Mouse (Mus musculus): Measurements from ENCODE around the gene Lonp1. TPM values are rescaled to one million over a fixed set of nuclear protein-coding genes. Genes with fewer than 3 reads are reported as not detected.

Gene Lonp1
- polyA plus RNA-seq (2015; fragmentation: Nextera tagmentation; extraction: Ambion mirVana), result 48.2 and 48.6 TPM in 2 replicates

DNA sequence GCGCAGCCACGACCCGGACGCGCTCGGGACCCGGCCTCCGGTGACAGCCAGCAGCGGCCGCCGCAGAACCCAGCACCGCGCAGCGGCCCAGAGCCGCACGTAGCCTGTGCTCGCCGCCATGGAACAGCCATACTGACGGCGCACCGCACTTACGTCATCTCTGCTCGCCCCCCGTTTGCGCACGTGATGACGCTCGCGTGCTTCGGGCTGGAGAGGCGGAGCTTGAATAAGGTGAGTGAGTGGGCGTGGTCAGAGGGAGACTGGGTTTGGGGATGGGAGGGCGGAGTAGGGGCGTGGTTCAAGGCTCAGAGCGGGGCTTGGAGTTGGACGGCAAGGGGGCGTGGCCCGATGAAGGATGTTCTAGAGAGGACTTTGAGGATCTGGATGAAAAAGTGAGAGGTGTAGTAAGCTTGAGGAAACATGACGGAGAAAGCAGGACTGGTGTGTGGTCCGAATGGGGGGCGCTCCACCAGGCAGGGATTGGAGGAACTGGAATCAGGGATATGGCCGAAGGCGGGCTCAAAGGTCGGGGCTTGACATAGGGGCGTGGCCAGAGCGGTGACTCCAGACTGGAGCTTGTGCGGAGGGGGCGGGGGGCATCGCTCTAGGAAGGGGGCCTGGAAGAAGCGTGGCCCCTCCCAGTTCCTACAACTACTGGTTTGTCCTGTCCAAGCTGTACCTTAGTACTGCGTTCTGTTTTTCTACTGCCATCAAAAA is at the start of gene Lonp1:
Gene Lonp1, minus strand, starts transcription at position 134 of the 717 bp plus-strand sequence.
- Histone ChIP-seq H3K27me3 (replicated peaks; ENCODE audit: control insufficient read depth, insufficient read depth, low read length) (no peaks in the 10 kb centered on the region), H3K9me3 (ENCODE audit: control insufficient read depth, low read length) (no peaks in the 10 kb centered on the region), H3K4me2 (ENCODE audit: low read length) (peak within 1 kb of the TSS; percentile 97), H3K9ac (replicated peaks; ENCODE audit: low read depth, low read length) (peak within 1 kb of the TSS; percentile 85), H3K27ac (ENCODE audit: low read length) (peak within 1 kb of the TSS; percentile 68), H3K4me3 (replicated peaks; ENCODE audit: low read length) (peak within 1 kb of the TSS; percentile 91), H3K4me1 (replicated peaks; ENCODE audit: control insufficient read depth, insufficient read depth, low read length) (peaks cover 24% of the 10 kb centered on the region), H3K36me3 (ENCODE audit: control insufficient read depth, insufficient read depth) (0 out of 2 replicates have a peak, but pooled peaks cover 2% of the 10 kb centered on the region)
- peak; percentile 94 for ATAC-seq
- WGBS, result under 1% methylated on average over 51 of the region's 51 CpGs

- H3K9ac ChIP-seq (replicated peaks; ENCODE audit: low read depth, low read length), result peak overlapping the region; percentile 90
- peak overlapping the region; percentile 65 for H3K4me2 ChIP-seq (ENCODE audit: low read length)
- peak overlapping the region; percentile 80 for H3K27ac ChIP-seq (ENCODE audit: low read length)
- peaks cover 2% of the 10 kb centered on the region; the same call in 1 of the 2 replicates for H3K36me3 ChIP-seq (ENCODE audit: control insufficient read depth, insufficient read depth)
- peak; percentile 22 for ATAC-seq
- H3K9me3 ChIP-seq (ENCODE audit: control insufficient read depth, low read length), result no peaks in the 10 kb centered on the region
- no peaks in the 10 kb centered on the region for H3K27me3 ChIP-seq (replicated peaks; ENCODE audit: control insufficient read depth, insufficient read depth, low read length)
- peak overlapping the region; percentile 58 for H3K4me3 ChIP-seq (replicated peaks; ENCODE audit: low read length)
- peaks cover 31% of the 10 kb centered on the region for H3K4me1 ChIP-seq (replicated peaks; ENCODE audit: control insufficient read depth, insufficient read depth, low read length)
- WGBS, result 2% methylated on average over 27 of the region's 37 CpGs
Observed at GRCm38 (mm10) chr17:56673647-56674416, 47.1 kb upstream of the Lonp1 start.

DNA sequence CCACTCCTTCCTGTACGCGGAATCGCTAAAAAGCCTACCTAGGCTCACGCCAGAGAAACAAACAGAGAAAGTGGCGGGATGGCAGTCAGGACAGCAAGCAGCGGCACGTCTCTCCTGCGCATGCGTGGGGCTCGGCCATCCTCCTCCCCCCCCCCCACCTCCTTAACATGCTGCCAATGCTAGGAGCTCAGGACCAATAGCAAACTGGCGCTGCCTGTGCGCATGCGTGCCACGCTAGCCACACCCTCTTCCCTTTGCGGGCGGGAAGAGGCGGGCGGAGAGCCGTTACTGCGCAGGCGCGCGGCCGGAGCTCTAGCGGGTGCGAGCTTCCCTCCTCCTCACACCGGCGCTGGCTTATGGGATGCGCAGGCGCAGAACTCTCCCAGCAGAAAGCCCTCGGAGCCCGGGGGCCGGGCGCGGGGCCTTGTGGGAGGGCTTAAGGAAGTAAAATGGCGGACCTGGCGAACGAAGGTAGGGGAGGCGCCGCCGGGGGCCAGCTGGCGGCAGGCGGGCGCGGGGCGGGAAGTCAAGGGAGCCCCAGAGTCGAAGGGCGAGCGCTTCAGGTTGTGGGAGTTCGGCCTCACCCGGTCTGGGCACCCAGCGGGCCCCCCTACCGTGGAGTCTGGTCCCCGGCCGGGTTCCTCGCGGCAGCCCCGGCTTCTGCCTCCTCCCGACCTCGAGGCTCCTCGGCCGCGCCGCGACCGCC is 46.4 kb upstream of the Lonp1 start, which contains the start of gene Ranbp3:
Gene Ranbp3, plus strand, starts transcription at position 354 of the 706 bp plus-strand sequence.
- peak within 1 kb of the TSS; percentile 58 for H3K4me3 ChIP-seq (replicated peaks; ENCODE audit: low read length)
- no peaks in the 10 kb centered on the region for H3K9me3 ChIP-seq (ENCODE audit: control insufficient read depth, low read length)
- H3K27me3 ChIP-seq (replicated peaks; ENCODE audit: control insufficient read depth, insufficient read depth, low read length), result no peaks in the 10 kb centered on the region
- peak within 1 kb of the TSS; percentile 86 for H3K27ac ChIP-seq (ENCODE audit: low read length)
- H3K4me1 ChIP-seq (replicated peaks; ENCODE audit: control insufficient read depth, insufficient read depth, low read length), result peaks cover 37% of the 10 kb centered on the region
- under 1% methylated on average over 47 of the region's 66 CpGs for WGBS
- H3K4me2 ChIP-seq (ENCODE audit: low read length), result peak within 1 kb of the TSS; percentile 89
- peak within 1 kb of the TSS; percentile 90 for H3K9ac ChIP-seq (replicated peaks; ENCODE audit: low read depth, low read length)
- peak; percentile 91 for ATAC-seq
- peaks cover 2% of the 10 kb centered on the region; the same call in 1 of the 2 replicates for H3K36me3 ChIP-seq (ENCODE audit: control insufficient read depth, insufficient read depth)

DNA sequence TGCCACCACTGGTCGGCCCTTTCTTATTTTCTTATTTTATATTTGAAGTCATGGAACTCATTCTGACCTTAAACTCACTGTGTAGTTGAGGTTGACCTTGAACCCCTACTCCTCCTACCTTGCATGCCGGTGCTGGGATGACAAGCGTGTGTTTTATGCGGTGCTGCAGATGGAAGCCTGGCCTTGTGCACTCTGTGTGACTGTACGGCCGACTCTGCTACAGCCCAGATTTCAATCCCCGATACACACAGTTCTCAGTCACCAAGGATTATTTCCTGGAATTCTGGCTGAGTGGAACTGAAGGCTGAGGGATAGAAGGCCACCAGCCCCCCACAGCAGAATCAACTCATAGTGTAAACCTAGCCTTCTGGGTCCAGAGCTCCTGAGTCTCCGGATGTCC is 43.1 kb upstream of the Lonp1 start:
- H3K4me1 ChIP-seq (replicated peaks; ENCODE audit: control insufficient read depth, insufficient read depth, low read length), result peaks cover 19% of the 10 kb centered on the region
- no peak overlapping the region for H3K9ac ChIP-seq (replicated peaks; ENCODE audit: low read depth, low read length)
- no peaks in the 10 kb centered on the region for H3K27me3 ChIP-seq (replicated peaks; ENCODE audit: control insufficient read depth, insufficient read depth, low read length)
- H3K4me2 ChIP-seq (ENCODE audit: low read length), result no peak overlapping the region
- H3K36me3 ChIP-seq (ENCODE audit: control insufficient read depth, insufficient read depth), result no peaks in the 10 kb centered on the region
- WGBS, result 86% methylated on average over 8 of the region's 8 CpGs
- H3K9me3 ChIP-seq (ENCODE audit: control insufficient read depth, low read length), result no peaks in the 10 kb centered on the region
- H3K27ac ChIP-seq (ENCODE audit: low read length), result no peak overlapping the region
- H3K4me3 ChIP-seq (replicated peaks; ENCODE audit: low read length), result no peak overlapping the region
- ATAC-seq, result no peak

DNA sequence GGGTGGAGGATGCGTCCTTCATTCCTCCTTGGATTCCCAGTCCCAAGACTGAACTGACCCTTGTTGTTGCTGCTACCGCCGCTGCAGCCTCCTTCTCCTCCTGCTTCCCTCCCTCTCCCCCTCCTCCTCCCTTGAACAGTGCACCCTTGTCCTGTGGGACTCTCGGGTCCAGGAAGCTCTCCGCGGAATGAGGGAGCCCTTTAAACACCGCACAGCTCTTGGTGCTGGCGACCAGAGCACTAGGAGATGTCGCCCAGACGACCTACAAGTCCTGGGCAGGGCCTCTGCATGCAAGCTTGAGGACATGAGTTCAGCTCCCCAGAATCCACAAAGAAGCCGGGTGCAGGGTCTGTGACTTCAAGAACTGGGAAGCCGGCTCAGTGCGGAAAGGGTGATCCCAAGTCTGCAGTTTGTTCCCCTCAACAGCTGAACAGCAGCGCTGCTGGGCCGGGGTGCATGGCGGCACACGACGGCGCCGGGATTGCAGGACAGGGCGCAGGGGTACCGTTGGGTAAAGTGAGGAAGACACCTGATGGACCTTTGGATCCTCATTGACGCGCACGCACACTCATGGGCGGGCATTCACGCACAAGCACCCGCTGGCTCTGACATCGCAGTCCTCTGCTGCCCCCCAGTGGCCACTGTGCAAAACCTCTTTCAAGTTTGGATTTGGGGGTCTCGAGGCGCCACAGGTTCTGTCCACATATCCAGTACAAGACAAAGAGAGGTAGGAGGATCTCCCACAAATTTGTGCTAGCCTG is 41.9 kb upstream of the Lonp1 start:
- H3K27ac ChIP-seq (ENCODE audit: low read length), result no peak overlapping the region
- H3K9ac ChIP-seq (replicated peaks; ENCODE audit: low read depth, low read length), result peak overlapping the region; percentile 38
- 0 out of 2 replicates have a peak, but pooled peaks have one; percentile 9 for ATAC-seq
- no peaks in the 10 kb centered on the region for H3K36me3 ChIP-seq (ENCODE audit: control insufficient read depth, insufficient read depth)
- H3K4me1 ChIP-seq (replicated peaks; ENCODE audit: control insufficient read depth, insufficient read depth, low read length), result peaks cover 11% of the 10 kb centered on the region
- 4% methylated on average over 31 of the region's 31 CpGs for WGBS
- H3K27me3 ChIP-seq (replicated peaks; ENCODE audit: control insufficient read depth, insufficient read depth, low read length), result no peaks in the 10 kb centered on the region
- H3K4me2 ChIP-seq (ENCODE audit: low read length), result peak overlapping the region; percentile 76
- no peaks in the 10 kb centered on the region for H3K9me3 ChIP-seq (ENCODE audit: control insufficient read depth, low read length)
- H3K4me3 ChIP-seq (replicated peaks; ENCODE audit: low read length), result peak overlapping the region; percentile 40

DNA sequence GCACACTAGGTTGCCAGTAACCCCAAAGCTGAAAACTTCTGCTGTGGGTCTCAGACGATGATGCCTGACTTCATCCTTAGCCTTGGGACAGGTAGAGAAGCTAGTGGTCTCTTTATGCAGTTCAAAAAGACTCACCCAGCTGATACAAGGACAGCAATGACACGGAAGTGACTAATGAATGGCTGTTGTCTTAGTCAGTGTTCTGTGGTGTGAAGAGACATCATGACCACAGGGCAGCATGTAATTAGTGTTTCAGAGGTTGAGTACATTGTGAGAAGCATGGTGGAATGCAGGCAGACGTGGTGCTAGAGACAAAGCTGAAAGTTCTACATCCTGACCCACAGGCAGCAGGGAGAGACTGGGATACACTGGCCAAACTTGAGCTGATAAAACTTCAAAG is 40.9 kb upstream of the Lonp1 start:
- ATAC-seq, result no peak
- H3K4me2 ChIP-seq (ENCODE audit: low read length), result no peak overlapping the region
- WGBS, result 67% methylated on average over 3 of the region's 3 CpGs
- H3K27ac ChIP-seq (ENCODE audit: low read length), result no peak overlapping the region
- H3K36me3 ChIP-seq (ENCODE audit: control insufficient read depth, insufficient read depth), result no peaks in the 10 kb centered on the region
- no peaks in the 10 kb centered on the region for H3K27me3 ChIP-seq (replicated peaks; ENCODE audit: control insufficient read depth, insufficient read depth, low read length)
- no peak overlapping the region for H3K9ac ChIP-seq (replicated peaks; ENCODE audit: low read depth, low read length)
- H3K9me3 ChIP-seq (ENCODE audit: control insufficient read depth, low read length), result no peaks in the 10 kb centered on the region
- no peak overlapping the region for H3K4me3 ChIP-seq (replicated peaks; ENCODE audit: low read length)
- peaks cover 9% of the 10 kb centered on the region for H3K4me1 ChIP-seq (replicated peaks; ENCODE audit: control insufficient read depth, insufficient read depth, low read length)

GRCm38 (mm10) chr17:56666384-56666783 is 39.7 kb upstream of the Lonp1 start:
- no peak overlapping the region for H3K9ac ChIP-seq (replicated peaks; ENCODE audit: low read depth, low read length)
- H3K27ac ChIP-seq (ENCODE audit: low read length), result no peak overlapping the region
- H3K27me3 ChIP-seq (replicated peaks; ENCODE audit: control insufficient read depth, insufficient read depth, low read length), result no peaks in the 10 kb centered on the region
- H3K4me3 ChIP-seq (replicated peaks; ENCODE audit: low read length), result no peak overlapping the region
- WGBS, result 89% methylated on average over 4 of the region's 4 CpGs
- no peaks in the 10 kb centered on the region for H3K9me3 ChIP-seq (ENCODE audit: control insufficient read depth, low read length)
- peaks cover 6% of the 10 kb centered on the region for H3K4me1 ChIP-seq (replicated peaks; ENCODE audit: control insufficient read depth, insufficient read depth, low read length)
- H3K4me2 ChIP-seq (ENCODE audit: low read length), result no peak overlapping the region
- H3K36me3 ChIP-seq (ENCODE audit: control insufficient read depth, insufficient read depth), result no peaks in the 10 kb centered on the region
- ATAC-seq, result no peak

- no peak overlapping the region for H3K27ac ChIP-seq (ENCODE audit: low read length)
- H3K4me2 ChIP-seq (ENCODE audit: low read length), result no peak overlapping the region
- no peak; the same call in 1 of the 2 replicates for ATAC-seq
- peaks cover 6% of the 10 kb centered on the region for H3K4me1 ChIP-seq (replicated peaks; ENCODE audit: control insufficient read depth, insufficient read depth, low read length)
- no peak overlapping the region for H3K9ac ChIP-seq (replicated peaks; ENCODE audit: low read depth, low read length)
- no peaks in the 10 kb centered on the region for H3K27me3 ChIP-seq (replicated peaks; ENCODE audit: control insufficient read depth, insufficient read depth, low read length)
- H3K4me3 ChIP-seq (replicated peaks; ENCODE audit: low read length), result no peak overlapping the region
- no peaks in the 10 kb centered on the region for H3K9me3 ChIP-seq (ENCODE audit: control insufficient read depth, low read length)
- 1% methylated on average over 10 of the region's 10 CpGs for WGBS
- H3K36me3 ChIP-seq (ENCODE audit: control insufficient read depth, insufficient read depth), result no peaks in the 10 kb centered on the region
Observed at GRCm38 (mm10) chr17:56664333-56664732, 37.6 kb upstream of the Lonp1 start.

All from forebrain, embryonic 16.5 days (tissue).